Mouse (Mus musculus): Measurements from ENCODE around the gene R3hdm2. TPM values are rescaled to one million over a fixed set of nuclear protein-coding genes. Genes with fewer than 3 reads are reported as not detected.
A peak's percentile ranks its signal among the peaks of the same experiment; 100 is the strongest.

The R3hdm2 gene
- polyA plus RNA-seq, 1 experiment from 2014 or later, result 39.9 TPM

GRCm38 (mm10) chr10:127407391-127407790 lies 27.3 kb downstream of the R3hdm2 start:
- no peak for ATAC-seq (ENCODE audit: low FRiP score)
- H3K27me3 ChIP-seq, result no peaks in the 10 kb centered on the region
- H3K27ac ChIP-seq, result no peak overlapping the region
- no peaks in the 10 kb centered on the region for H3K9me3 ChIP-seq
- no peak overlapping the region for H3K4me2 ChIP-seq
- no peak overlapping the region for H3K9ac ChIP-seq
- 61% methylated on average over 4 of the region's 4 CpGs for WGBS
- peaks cover 9% of the 10 kb centered on the region; the same call in 1 of the 2 replicates for H3K36me3 ChIP-seq
- H3K4me3 ChIP-seq, result no peak overlapping the region
- peaks cover 13% of the 10 kb centered on the region for H3K4me1 ChIP-seq (replicated peaks)

- WGBS, result 28% methylated on average over 5 of the region's 5 CpGs
- Histone ChIP-seq H3K4me2 (no peak overlapping the region), H3K4me1 (replicated peaks) (peaks cover 14% of the 10 kb centered on the region), H3K4me3 (no peak overlapping the region), H3K27ac (peak overlapping the region; percentile 20; the same call in 1 of the 2 replicates), H3K27me3 (no peaks in the 10 kb centered on the region), H3K9me3 (no peaks in the 10 kb centered on the region), H3K36me3 (no peaks in the 10 kb centered on the region; the same call in 1 of the 2 replicates), H3K9ac (no peak overlapping the region)
- no peak for ATAC-seq (ENCODE audit: low FRiP score)
Observed at GRCm38 (mm10) chr10:127412101-127412500, 32.0 kb downstream of the R3hdm2 start.

DNA sequence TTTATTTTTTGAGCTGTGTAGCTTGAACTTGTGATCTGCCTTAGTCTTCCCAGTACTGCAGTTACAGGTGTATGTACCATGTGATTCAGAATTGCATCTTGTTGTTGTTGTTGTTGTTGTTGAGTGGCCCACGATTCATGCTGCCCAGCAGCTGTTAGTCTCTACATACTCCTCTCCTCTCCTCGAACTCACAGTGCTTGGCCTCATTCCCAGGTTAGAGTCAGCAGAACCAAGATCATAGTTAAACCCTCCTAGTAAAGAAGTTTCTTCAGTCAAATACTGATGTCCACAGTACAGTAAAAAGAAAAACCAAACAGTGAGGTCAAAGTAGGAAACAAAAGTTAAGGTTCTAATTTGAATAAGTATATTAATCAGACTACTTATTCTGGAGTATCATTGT lies 32.6 kb downstream of the R3hdm2 start:
- no peak overlapping the region for H3K4me3 ChIP-seq
- ATAC-seq (ENCODE audit: low FRiP score), result no peak

GRCm38 (mm10) chr10:127413585-127413984 lies 33.5 kb downstream of the R3hdm2 start:
- H3K4me3 ChIP-seq, result no peak overlapping the region
- H3K36me3 ChIP-seq, result no peaks in the 10 kb centered on the region; the same call in 1 of the 2 replicates
- H3K27me3 ChIP-seq, result no peaks in the 10 kb centered on the region
- peaks cover 14% of the 10 kb centered on the region for H3K4me1 ChIP-seq (replicated peaks)
- H3K4me2 ChIP-seq, result no peak overlapping the region
- WGBS, result 88% methylated on average over 1 of the region's 1 CpGs
- H3K9ac ChIP-seq, result no peak overlapping the region
- ATAC-seq (ENCODE audit: low FRiP score), result no peak
- H3K9me3 ChIP-seq, result no peaks in the 10 kb centered on the region
- no peak overlapping the region for H3K27ac ChIP-seq

More for the DNA sequence above, 32.6 kb downstream of the R3hdm2 start:
- no peak overlapping the region for H3K27ac ChIP-seq
- no peaks in the 10 kb centered on the region; the same call in 1 of the 2 replicates for H3K36me3 ChIP-seq
- H3K27me3 ChIP-seq, result no peaks in the 10 kb centered on the region
- no peak overlapping the region for H3K9ac ChIP-seq
- H3K4me2 ChIP-seq, result no peak overlapping the region
- H3K9me3 ChIP-seq, result no peaks in the 10 kb centered on the region
- WGBS, result 78% methylated on average over 2 of the region's 2 CpGs
- peaks cover 14% of the 10 kb centered on the region for H3K4me1 ChIP-seq (replicated peaks)

GRCm38 (mm10) chr10:127414141-127414540 lies 34.0 kb downstream of the R3hdm2 start:
- 72% methylated on average over 3 of the region's 3 CpGs for WGBS
- H3K36me3 ChIP-seq, result no peaks in the 10 kb centered on the region; the same call in 1 of the 2 replicates
- no peak overlapping the region for H3K9ac ChIP-seq
- H3K4me2 ChIP-seq, result no peak overlapping the region
- no peak overlapping the region for H3K4me3 ChIP-seq
- H3K4me1 ChIP-seq (replicated peaks), result peaks cover 14% of the 10 kb centered on the region
- no peaks in the 10 kb centered on the region for H3K27me3 ChIP-seq
- no peak for ATAC-seq (ENCODE audit: low FRiP score)
- H3K9me3 ChIP-seq, result no peaks in the 10 kb centered on the region
- H3K27ac ChIP-seq, result no peak overlapping the region

DNA sequence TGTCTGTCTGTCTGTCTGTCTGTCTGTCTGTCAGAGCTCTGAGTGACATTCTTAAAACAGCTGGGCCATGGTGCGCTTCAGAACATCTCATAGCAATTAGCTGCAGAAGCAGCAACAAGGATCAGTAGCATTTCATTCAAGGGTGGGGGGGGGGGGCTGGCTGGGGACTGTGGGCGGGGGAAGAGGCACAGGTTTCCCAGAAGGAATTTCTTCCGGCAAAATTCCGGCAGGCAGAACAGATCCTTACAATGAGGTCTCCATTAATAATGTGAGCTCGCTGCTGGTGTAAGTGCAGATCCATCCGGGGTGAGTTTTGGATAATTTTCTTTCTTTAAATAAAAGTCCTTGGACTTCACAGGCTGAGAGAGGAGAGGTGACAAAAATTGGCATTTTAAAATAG lies 40.0 kb downstream of the R3hdm2 start:
- no peak overlapping the region for H3K9ac ChIP-seq

GRCm38 (mm10) chr10:127420676-127421353 lies 40.7 kb downstream of the R3hdm2 start:
- H3K4me3 ChIP-seq, result peak overlapping the region; percentile 27
- no peaks in the 10 kb centered on the region for H3K36me3 ChIP-seq
- ATAC-seq (ENCODE audit: low FRiP score), result peak; percentile 55
- peak overlapping the region; percentile 52 for H3K4me2 ChIP-seq
- H3K4me1 ChIP-seq (replicated peaks), result peaks cover 29% of the 10 kb centered on the region
- H3K27ac ChIP-seq, result peak overlapping the region; percentile 83
- WGBS, result 5% methylated on average over 9 of the region's 9 CpGs
- H3K27me3 ChIP-seq, result no peaks in the 10 kb centered on the region
- H3K9ac ChIP-seq, result peak overlapping the region; percentile 66
- no peaks in the 10 kb centered on the region for H3K9me3 ChIP-seq

More for the DNA sequence above, 40.0 kb downstream of the R3hdm2 start:
- H3K36me3 ChIP-seq, result no peaks in the 10 kb centered on the region
- no peak overlapping the region for H3K4me3 ChIP-seq
- H3K27ac ChIP-seq, result 0 out of 2 replicates have a peak overlapping the region, but pooled peaks have one; percentile 35
- H3K27me3 ChIP-seq, result no peaks in the 10 kb centered on the region
- ATAC-seq (ENCODE audit: low FRiP score), result no peak
- 6% methylated on average over 6 of the region's 6 CpGs for WGBS
- peaks cover 29% of the 10 kb centered on the region for H3K4me1 ChIP-seq (replicated peaks)
- peak overlapping the region; percentile 31 for H3K4me2 ChIP-seq
- H3K9me3 ChIP-seq, result no peaks in the 10 kb centered on the region

- peak; percentile 64; the same call in 1 of the 2 replicates for ATAC-seq (ENCODE audit: low FRiP score)
- H3K9me3 ChIP-seq, result no peaks in the 10 kb centered on the region
Observed at GRCm38 (mm10) chr10:127422047-127422446, 41.9 kb downstream of the R3hdm2 start.

DNA sequence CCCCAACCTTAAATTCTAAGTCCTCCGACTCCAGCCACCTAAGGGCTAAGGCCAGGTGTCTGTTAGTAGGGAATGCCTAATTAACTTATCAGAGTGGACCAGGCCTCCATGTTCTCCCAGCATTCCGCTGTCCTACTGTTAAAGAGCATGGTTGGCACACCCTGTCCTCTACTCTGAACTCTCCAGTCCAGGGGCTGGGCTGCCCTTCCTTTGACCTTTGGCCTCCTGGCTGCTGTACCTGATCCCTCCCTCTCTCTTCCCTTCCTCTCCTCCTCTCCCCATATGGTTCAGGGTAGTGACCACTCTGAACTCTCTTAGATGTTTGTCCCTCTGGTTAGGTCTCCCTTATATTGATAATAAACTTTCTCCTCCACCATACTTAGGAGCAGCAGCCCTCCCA lies 45.7 kb downstream of the R3hdm2 start:
- Histone ChIP-seq H3K9me3 (no peaks in the 10 kb centered on the region), H3K4me3 (no peak overlapping the region), H3K27ac (no peak overlapping the region), H3K4me1 (replicated peaks) (peaks cover 28% of the 10 kb centered on the region), H3K27me3 (no peaks in the 10 kb centered on the region), H3K4me2 (no peak overlapping the region), H3K36me3 (peaks cover 4% of the 10 kb centered on the region), H3K9ac (no peak overlapping the region)
- 93% methylated on average over 2 of the region's 2 CpGs for WGBS
- no peak for ATAC-seq (ENCODE audit: low FRiP score)

More at GRCm38 (mm10) chr10:127422047-127422446, 41.9 kb downstream of the R3hdm2 start:
- no peaks in the 10 kb centered on the region for H3K27me3 ChIP-seq
- peak overlapping the region; percentile 30; the same call in 1 of the 2 replicates for H3K27ac ChIP-seq
- WGBS, result 20% methylated on average over 6 of the region's 6 CpGs
- no peaks in the 10 kb centered on the region for H3K36me3 ChIP-seq
- peaks cover 36% of the 10 kb centered on the region for H3K4me1 ChIP-seq (replicated peaks)
- H3K9ac ChIP-seq, result no peak overlapping the region
- H3K4me3 ChIP-seq, result no peak overlapping the region
- H3K4me2 ChIP-seq, result peak overlapping the region; percentile 52

GRCm38 (mm10) chr10:127426670-127427069 lies 46.5 kb downstream of the R3hdm2 start:
- Histone ChIP-seq H3K27me3 (no peaks in the 10 kb centered on the region), H3K36me3 (peaks cover 7% of the 10 kb centered on the region), H3K9me3 (no peaks in the 10 kb centered on the region), H3K9ac (no peak overlapping the region), H3K4me3 (no peak overlapping the region), H3K27ac (peak overlapping the region; percentile 60), H3K4me1 (replicated peaks) (peaks cover 19% of the 10 kb centered on the region), H3K4me2 (no peak overlapping the region)
- 20% methylated on average over 2 of the region's 2 CpGs for WGBS
- ATAC-seq (ENCODE audit: low FRiP score), result no peak

DNA sequence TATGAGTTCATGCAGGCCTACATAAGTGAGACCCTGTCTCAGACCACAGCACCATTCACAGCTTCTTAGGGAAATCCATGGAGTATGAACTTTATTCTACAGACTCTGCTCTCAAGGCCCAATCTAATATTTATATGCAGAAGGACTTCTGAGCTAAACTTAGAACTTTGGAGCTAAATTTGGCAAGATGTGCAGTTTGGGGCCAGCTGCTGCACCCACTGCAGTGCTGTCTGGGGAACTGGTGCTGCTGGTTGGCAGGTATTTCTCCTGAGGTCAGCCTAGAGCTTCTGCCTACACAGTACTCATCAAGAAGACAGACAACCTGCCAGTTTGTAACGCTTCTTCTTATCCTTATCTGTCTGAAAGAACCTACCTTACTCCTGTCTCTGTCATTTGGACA lies 47.0 kb downstream of the R3hdm2 start:
- no peak overlapping the region for H3K4me3 ChIP-seq
- H3K9me3 ChIP-seq, result no peaks in the 10 kb centered on the region
- no peak overlapping the region for H3K27ac ChIP-seq
- H3K9ac ChIP-seq, result no peak overlapping the region
- H3K4me1 ChIP-seq (replicated peaks), result peaks cover 16% of the 10 kb centered on the region
- WGBS, result 84% methylated on average over 1 of the region's 1 CpGs
- H3K27me3 ChIP-seq, result no peaks in the 10 kb centered on the region
- H3K4me2 ChIP-seq, result no peak overlapping the region
- ATAC-seq (ENCODE audit: low FRiP score), result no peak
- H3K36me3 ChIP-seq, result peaks cover 7% of the 10 kb centered on the region

DNA sequence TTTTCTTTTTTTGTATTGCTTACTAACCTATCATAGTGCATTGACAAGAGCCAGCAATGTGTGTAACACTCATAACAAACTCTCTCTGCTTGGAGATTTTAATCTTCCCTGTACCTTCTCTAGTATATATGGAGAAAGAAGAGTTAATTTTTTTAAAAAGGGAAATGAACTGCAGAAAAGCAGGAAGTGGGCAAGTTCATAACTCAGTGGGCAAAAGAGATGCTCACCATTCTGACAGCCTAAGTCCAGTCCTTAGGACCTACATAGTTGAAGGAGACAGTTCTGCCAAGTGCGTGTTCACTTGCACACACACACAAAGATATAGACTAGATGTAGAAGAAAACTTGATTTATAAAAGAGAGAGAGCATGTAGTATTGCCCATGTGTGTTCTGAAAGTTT lies 47.9 kb downstream of the R3hdm2 start:
- Histone ChIP-seq H3K9ac (no peak overlapping the region), H3K4me1 (replicated peaks) (peaks cover 10% of the 10 kb centered on the region), H3K9me3 (no peaks in the 10 kb centered on the region), H3K36me3 (peaks cover 7% of the 10 kb centered on the region), H3K27ac (no peak overlapping the region), H3K4me3 (no peak overlapping the region), H3K4me2 (no peak overlapping the region), H3K27me3 (no peaks in the 10 kb centered on the region)
- 100% methylated on average over 1 of the region's 1 CpGs for WGBS
- no peak for ATAC-seq (ENCODE audit: low FRiP score)

DNA sequence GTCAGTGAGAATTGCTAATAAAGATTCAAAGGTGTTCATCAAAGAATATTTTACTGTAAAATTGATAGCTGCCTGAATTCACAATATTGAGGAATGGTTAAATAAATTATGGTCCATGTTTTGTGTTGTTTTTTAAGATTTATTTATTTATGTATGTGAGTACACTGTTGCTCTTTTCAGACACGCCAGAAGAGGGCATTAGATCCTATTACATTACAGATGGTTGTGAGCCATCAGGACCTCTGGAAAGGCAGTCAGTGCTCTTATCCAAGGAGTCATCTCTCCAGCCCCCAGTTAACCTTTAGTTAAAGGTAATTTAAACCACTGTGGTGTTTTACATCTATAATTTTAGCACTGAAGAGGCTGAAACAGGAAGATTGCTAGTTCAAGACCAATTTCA lies 49.4 kb downstream of the R3hdm2 start:
- Histone ChIP-seq H3K27ac (no peak overlapping the region), H3K9me3 (no peaks in the 10 kb centered on the region), H3K9ac (no peak overlapping the region), H3K27me3 (no peaks in the 10 kb centered on the region), H3K4me3 (no peak overlapping the region), H3K4me2 (no peak overlapping the region), H3K36me3 (peaks cover 7% of the 10 kb centered on the region), H3K4me1 (replicated peaks) (peaks cover 13% of the 10 kb centered on the region)
- WGBS, result 68% methylated on average over 1 of the region's 1 CpGs
- ATAC-seq (ENCODE audit: low FRiP score), result no peak

All from hindbrain, embryonic 13.5 days (tissue).